Mouse (Mus musculus): Measurements from ENCODE around the gene Pnkp.
A peak's percentile ranks its signal among the peaks of the same experiment; 100 is the strongest.
"Not testable (repeated sequence)": the region's sequence is repeated elsewhere in the genome, so short reads cannot be mapped to it uniquely, and the experiment has no call there.

Pnkp gene

GRCm38 (mm10) chr7:44868919-44869696 is 12.2 kb downstream of the Pnkp start:
- DNase-seq (ENCODE audit: low spot score in 2 of 2): no peak

DNA sequence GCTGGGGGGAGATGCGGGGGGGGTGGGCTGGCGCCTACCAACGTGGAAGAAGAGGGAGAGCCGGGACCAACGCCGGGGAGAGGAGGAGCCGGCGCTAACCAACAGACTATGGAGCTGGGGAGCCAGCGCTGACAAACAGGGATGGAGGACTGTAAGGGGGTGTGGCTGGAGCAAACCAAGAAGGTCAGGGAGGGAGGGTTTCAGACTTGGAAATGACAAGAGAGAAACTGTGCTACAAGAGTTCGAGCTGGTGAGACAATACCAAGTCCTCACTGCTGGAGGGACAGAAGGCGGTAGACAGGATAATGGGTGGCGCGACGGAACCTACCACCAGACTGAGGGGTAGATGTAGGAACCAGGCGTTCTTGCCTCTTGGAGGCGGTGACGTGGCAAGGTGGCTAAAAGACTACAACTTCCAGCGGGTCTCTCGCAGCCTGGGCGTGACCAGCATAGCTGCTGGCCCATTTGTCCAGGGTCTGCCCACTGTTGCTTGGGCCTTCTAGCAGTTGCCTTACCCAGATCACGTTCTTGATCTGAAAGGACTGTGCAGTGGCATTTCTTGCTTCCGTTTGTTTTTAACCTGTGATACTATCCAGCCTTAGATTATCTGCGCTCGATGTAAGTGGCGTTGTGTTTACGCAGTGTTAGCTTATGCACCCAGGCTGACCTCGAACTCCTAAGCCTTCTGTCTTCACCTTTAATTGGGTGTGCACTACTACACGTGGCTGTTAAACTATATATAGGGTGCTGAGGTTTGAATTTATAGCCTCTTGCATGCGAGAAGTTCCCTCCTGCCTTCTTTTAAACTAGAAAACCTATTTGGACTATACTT is 13.0 kb downstream of the Pnkp start, which contains the start of gene Ptov1:
TSS of gene Ptov1 (minus strand) at position 92 of the 832 bp plus-strand sequence.
- DNase-seq (ENCODE audit: low spot score in 2 of 2): peak; percentile 88 to 89

- DNase-seq (ENCODE audit: low spot score in 2 of 2): no peak
Observed at GRCm38 (mm10) chr7:44870614-44871013, 13.7 kb downstream of the Pnkp start.

DNA sequence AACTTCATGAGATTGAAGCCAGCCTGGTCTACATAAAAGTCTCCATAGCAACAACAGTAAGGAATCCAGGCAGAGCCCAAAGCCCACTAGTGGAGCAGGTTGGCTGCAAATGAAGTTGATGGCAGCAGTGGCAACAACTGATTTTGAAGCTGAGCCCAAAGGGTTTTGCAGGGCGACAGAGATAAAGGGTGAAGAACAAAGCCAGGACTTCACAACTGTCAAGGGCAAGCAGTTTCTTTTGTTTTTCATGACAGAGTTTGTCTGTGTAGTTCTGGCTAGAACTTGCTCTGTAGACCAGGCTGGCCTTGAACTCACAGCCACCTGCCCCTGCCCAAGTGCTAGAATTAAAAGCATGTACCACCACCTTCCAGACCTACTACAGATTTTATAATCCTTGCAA is 14.2 kb downstream of the Pnkp start:
- no peak for DNase-seq (ENCODE audit: low spot score in 2 of 2)

GRCm38 (mm10) chr7:44871774-44872173 is 14.8 kb downstream of the Pnkp start:
- DNase-seq (ENCODE audit: low spot score in 2 of 2): not testable (repeated sequence)

DNA sequence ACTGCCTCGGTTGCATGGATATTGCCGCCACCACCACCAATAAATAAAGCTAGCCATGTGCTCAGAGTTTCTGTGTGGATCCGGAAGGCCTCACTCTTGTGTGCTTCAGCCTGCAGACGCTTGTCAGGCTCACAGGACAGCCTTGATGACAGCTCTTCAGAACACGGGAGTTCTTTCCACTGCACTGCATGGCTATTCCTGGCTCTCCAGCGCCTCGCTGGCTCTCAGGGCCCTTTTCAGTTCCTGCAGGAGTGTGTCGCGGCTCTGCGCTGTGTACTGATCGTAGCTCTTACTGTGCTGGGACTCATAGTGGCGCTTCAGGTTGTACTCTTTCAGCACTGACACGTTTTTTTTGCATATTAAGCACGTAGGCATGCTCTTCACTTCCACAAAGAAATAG is 20.9 kb downstream of the Pnkp start:
- DNase-seq (ENCODE audit: low spot score in 2 of 2): no peak

DNA sequence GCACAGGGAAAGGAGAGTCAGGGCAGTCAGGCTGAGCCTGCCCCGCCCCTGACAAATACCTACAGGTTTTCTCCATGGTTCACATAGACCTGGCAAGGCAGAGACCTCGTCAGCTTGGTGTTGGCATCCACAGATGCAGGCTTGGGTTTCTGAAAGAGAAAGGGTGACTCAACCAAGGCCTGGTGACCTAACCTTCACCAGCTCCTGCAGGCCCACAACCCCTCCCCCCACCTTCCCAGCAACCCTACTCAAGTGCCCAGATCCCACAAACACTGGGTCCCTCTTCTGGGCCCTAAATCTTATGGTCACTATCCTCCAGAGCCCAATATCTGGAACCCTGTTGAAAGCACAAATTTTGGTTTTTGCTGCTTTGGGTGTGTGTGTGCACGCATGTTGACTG is 26.1 kb downstream of the Pnkp start:
- no peak for DNase-seq (ENCODE audit: low spot score in 2 of 2)

DNA sequence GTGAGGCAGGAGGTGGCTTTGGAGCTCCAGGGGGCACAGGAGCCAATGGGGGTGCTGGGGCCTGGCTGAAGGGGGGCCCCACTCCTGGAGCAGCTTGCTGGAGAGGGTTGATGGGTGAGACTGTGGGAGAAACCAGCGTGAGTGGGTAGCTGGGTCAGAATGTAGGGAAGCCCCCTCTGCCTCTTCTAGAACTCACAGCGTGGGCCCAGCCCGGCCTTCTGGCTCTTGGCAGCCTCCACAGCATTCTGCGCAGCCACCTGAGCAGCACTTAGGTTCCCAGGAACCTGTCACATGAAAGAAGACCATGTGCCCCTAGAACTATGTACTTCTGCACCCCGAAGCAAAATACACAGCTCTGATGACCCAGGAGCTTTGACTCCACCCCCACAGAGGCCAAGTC is 27.7 kb downstream of the Pnkp start:
- no peak for DNase-seq (ENCODE audit: low spot score in 2 of 2)

DNA sequence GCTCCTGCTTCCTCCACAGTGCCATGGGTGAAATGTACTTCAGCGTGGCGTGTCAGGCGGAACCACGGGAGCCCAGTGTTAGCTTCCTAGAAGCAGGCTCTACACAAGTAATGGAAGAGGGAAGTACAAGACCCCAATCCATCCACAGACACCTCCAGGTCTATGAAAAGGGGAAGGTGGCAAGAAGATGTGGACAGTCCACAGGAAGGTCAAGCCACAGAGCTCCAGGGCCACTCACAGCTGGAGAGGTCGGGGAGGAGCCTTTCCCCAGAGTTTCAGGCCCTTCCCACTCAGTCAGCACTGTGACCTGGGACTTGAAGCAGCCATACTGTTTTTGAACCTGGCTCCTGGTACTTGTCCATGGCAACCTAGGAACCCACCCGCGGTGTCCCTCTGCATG is 30.0 kb downstream of the Pnkp start:
- DNase-seq (ENCODE audit: low spot score in 2 of 2): no peak

- DNase-seq (ENCODE audit: low spot score in 2 of 2): no peak
Observed at GRCm38 (mm10) chr7:44888256-44889105, 31.5 kb downstream of the Pnkp start.

GRCm38 (mm10) chr7:44890180-44890579 is 33.2 kb downstream of the Pnkp start:
- no peak for DNase-seq (ENCODE audit: low spot score in 2 of 2)

DNA sequence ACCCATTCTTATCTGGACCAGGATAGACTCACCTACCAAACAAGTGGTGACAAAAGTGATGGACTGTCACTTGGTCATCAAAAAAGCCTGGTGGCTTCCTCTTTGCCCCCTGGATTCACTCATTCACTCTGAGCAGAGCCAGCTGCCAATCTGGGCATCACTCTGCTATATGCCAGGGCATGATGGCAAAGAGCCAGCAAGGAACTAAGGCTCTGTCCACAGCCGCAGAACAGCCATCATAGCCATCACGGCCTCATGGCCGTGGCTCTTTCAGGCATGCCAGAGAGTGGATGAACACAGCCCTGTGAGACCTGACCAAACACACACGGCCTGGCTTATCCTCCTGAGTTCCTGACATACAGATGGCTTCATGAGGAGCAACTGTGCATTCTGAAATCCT is 33.8 kb downstream of the Pnkp start:
- DNase-seq (ENCODE audit: low spot score in 2 of 2): no peak

- no peak for DNase-seq (ENCODE audit: low spot score in 2 of 2)
Observed at GRCm38 (mm10) chr7:44891611-44892010, 34.7 kb downstream of the Pnkp start.

GRCm38 (mm10) chr7:44892276-44892921 is 35.5 kb downstream of the Pnkp start, which contains the start of gene Med25:
Gene Med25 (minus strand): TSS chr7:44892712.
- DNase-seq (ENCODE audit: low spot score in 2 of 2): peak; percentile 85 to 88

DNA sequence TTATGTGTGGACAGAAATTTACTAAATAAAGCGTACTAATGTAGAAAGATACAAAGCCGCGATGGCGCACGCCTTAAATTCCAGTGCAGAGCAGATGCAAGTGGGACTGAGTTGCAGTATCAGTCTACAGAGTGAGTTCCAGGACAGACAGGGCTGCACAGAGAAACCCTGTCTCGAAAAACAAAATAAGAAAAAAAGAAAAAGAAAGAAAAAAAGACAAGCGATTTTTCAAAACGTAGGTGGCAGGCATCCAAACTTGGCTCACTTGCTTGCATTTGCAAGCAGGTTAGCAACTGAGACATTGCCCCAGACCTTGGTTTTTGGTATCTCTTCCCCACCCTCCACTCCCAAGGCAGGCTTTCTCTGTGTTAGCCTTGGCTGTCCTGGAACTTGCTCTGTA is 36.3 kb downstream of the Pnkp start:
- DNase-seq (ENCODE audit: low spot score in 2 of 2): no peak

DNA sequence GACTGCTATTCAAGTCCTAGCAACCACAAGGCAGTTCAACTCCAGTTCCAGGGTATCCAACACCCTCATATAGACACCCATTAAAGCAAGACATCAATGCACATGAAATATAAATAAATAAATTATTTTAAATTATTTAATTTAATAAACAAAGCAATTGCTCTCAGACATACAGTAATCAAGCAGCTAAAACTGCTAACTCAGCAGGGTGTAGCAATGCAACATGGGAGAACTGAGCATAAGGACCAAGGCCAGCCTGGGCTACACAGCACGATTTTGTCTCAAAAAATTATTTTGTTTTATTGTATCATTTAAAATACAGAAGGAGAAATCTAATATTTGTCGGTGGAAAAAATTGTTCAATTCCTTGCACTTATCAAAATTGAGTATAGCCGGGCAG is 37.2 kb downstream of the Pnkp start:
- DNase-seq (ENCODE audit: low spot score in 2 of 2): no peak

- no peak for DNase-seq (ENCODE audit: low spot score in 2 of 2)
Observed at GRCm38 (mm10) chr7:44895206-44895592, 38.3 kb downstream of the Pnkp start.

DNA sequence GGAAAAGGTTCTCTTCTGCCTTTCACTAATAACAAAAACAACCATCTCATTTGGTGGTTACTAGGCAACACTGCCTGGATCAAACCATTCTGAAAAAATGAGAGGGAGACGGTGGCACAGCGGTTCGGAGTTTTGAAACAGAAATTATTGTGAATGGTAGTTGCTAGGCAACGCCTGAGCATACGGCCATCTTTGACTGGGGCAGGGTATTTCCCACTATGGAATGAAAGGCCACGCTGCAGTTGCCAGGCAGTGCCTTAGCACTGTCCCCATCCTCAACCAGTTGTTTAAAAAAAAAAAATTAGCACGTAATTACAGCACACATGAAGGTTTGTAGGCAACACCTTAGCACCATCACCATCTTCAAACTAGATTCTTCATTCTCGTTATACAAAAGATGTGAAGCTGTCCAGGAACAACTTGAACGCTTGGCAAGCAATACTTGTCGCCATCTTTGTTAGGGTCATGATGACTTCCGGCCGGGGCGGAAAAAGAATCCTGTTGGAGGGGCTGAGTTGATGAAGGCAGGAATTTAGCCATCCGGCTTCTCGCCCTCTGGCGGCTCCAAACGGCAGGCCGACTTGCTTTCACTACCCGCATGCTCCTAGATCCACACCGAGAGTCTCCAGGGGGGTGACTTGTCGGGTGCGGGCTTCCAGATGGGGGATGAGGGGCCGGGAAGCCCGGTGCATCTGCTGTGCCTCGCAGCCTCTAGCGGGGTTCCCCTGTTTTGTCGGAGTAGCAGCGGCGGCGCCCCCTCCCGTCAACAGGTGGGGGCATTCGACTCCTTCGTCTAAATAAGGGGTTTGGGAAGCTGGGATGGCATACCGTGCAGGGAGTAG is 38.9 kb downstream of the Pnkp start, which contains the start of gene Fuz:
TSS of gene Fuz (plus strand) at position 487 of the 842 bp plus-strand sequence.
- peak; percentile 80 to 82 for DNase-seq (ENCODE audit: low spot score in 2 of 2)

GRCm38 (mm10) chr7:44896499-44896898 is 39.6 kb downstream of the Pnkp start:
- no peak for DNase-seq (ENCODE audit: low spot score in 2 of 2)

DNA sequence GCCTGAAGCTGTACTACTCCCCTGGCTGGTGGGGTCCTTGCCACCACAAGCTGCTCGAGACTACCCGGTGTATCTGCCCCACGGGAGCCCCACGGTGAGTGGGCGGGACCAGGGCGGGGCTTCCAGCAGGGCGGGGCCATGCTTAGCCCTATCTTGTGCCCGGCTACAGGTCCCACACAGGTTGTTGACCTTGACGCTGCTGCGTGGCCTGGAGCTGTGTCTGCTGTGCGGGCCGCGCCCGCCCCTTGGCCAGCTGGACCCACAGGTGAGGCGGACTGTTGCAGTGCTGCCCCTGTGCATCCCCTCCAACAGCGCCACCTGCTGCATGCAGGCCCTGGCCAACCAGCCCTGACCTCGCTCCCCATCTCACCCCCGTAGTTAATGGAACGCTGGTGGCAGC is 41.7 kb downstream of the Pnkp start:
- no peak for DNase-seq (ENCODE audit: low spot score in 2 of 2)
